Mouse (Mus musculus) c-Kit-positive CD71-negative TER-119-negative erythroid progenitor cells, embryonic 14.5 days (primary cell): ENCODE data around the gene Apod.

Source experiments
- DNase-seq: peaks from one replicate; pipeline ENCODE4 v3.0.0-alpha.2; 2013; ENCODE audit warnings: low read depth

Gene Apod

DNA sequence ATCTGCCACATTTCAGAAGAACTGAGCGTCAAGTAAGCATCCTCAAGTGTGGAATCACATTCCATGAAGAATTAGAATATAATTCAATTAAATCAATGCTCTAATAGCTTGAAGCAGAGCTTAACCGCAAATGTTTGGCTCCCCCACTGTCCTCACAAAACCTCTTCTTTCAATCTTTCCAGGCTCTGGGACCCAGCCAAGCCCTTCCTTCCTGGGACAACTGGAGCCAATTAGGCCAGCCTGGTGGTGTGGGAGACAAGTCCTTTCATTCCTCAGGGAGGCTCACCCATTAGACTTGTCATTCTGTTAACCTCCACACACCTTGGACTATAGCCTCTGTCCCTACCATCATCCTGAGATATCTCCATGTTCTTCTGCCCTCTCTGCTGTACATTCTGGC, 32.6 kb downstream of the Apod start:
- no peak for DNase-seq

DNA sequence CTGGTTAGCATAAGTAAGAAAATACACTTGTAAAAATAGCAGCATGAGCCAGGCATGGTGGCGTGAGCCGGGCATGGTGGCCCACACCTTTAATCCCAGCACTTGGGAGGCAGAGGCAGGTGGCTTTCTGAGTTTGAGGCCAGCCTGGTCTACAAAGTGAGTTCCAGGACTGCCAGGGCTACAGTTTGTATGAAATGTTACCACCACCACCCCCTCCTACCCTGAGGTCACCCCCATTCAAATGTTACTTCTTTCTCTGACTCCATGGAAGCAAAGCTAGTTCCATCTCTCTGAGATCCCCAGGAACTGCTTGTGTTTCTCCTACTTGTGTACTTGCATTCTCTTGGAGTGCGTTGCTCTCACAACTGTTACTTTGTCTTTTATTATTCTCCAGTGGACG, 34.4 kb downstream of the Apod start:
- DNase-seq, result no peak

DNA sequence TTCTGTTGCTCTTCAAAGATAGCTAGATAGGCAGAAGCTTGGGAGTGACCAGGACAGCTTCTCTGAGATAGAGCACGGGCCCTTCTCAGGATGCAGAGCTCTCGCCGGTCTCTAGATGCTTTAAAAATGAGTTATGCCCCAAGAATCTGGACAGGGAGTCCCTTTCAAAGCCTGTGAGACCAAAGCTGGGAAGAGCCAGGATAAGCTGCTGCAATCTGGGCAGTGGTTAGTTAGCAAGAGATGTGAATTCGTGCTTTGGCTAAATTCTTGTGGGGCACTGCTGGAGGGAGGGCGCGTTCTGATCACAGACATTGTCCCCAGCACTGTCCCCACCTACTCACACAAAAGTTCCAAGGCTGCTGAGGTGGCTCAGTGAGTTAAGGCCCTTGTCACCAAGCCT, 36.0 kb downstream of the Apod start:
- no peak for DNase-seq

DNA sequence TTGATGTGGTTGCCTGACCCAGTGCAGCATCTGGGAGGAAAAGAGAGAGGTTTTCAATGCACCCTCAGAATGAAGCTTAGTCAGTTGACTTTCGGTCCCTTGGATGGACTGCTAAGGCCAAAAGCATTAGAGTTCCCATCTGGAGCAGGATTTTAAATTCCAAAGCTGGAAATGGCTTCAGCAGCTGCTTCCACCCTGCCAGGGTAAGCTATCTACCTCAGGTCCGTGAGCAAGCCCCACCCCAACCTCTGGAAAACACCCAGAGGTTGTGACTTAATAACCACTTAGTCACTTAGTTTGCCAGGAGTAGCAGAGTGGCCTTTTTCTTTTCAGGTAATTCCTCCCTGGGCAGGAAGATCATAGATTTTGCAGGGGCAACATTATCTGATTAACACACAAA, 36.5 kb downstream of the Apod start:
- no peak for DNase-seq

DNA sequence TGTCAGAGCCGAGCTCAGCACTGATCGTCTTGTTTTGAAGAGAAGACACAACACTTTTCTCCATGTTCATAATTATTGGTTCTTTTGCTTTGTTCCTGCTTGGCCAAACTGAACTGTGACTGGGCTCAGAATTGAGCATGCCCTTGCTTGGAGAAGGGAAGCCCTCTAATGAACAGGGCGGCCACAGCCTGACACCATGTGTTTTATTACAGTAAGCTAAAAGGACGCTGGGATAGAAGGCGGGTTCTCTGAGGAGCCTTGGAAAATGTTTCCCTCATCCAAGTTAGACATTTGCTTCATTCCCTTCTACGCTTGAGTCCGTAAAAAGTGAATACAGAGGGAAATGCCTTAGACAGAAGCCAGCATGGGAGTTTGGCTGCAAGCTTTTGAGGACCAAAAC, 37.6 kb downstream of the Apod start:
- DNase-seq, result no peak

DNA sequence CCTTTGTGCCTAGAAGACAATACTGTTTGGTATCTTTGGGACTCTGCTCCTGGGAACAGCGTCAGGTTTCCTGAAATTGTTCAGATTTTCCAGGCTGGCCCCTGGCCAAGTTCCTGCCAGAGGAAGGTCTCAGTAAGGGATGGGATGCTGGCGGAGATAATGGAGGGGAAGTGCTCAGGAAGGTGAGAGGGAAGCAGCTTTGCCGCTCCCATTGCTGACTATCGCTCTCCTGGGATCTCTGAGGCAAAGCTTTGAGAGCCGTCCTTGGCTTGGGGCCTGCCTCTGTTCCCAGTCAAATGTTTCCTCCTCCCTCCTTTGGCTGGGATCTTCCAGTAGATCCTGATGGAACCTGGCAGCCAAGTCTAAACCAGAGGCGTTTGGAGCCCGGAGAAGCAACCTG, 38.1 kb downstream of the Apod start:
- DNase-seq, result no peak

DNA sequence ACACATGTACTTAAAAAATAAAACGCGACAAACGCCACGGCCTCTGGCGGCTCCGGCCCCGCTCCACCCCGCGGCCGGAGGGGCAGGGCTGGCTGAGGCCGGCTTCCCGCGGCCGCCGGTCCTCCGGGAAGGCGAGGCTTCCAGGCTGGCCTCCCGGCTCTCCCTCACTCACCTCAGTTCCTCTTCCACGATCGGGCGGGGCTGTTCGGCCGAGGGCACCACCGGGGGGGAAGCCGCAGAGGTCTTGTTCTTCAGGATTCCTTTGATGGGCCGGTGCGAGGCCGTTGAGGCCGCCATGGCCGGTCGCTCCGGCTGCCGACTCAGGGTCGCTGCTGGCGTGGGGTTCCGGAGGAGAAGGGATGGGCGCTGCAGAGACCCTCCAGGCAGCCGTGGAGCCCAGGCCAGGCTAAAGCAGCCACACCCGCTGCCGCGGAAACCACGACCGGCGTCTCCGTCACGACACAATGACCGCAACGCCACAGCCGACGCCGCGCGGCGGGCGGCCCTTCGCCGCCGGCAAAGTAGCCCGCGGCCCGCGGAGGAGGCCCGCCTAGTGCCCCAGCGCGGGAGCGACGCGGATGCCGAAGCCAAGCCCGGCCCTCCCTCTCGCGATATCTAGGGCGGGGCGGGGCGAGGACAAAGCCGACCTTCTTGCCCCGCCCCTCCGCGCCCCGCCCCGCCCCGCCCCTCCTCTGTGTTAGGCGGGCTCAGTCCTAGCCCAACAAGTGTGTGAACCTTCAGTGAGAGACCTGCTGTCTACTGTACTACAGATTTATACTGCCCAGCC, 39.7 kb downstream of the Apod start, which contains the start of gene Ppp1r2:
Gene Ppp1r2, minus strand, starts transcription at position 604 of the 787 bp plus-strand sequence.
- peak; percentile 85 for DNase-seq

DNA sequence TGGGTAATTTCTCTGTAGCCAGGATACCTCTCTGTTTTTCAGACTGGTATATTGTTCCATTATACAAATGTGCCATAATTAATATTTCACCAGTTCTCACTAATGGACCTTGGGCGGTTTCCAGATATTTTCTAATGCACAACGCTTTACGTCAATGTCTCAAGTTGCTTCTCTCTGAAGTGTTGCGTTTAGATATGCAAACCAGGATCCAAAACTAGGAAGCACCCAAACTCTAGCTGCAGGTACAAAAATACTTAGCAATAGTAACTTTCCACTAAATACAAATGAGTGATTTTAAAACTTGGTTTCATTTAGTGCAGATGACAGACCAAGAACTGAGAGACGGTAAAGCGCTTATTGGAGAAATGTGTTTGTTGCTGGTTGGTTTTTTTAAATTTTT, 40.5 kb downstream of the Apod start:
- DNase-seq, result no peak

DNA sequence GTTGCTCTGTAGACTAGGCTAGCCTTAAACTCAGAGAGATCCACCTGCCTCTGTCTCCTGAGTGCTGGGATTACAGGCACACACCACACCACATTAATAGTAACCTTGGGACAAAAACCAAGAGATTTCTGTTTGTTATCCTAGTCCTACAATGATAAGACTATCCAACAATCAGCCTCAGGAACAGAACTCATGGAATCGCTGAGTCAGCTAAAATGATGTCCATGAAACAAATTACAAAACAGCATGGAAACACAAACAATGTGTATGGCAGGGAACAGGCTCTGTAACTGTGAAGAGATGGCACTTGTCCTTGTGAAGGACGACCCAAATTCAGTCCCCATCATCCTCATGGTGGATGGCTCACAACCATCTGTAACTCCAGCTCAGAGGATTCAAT, 47.9 kb downstream of the Apod start:
- DNase-seq, result no peak

DNA sequence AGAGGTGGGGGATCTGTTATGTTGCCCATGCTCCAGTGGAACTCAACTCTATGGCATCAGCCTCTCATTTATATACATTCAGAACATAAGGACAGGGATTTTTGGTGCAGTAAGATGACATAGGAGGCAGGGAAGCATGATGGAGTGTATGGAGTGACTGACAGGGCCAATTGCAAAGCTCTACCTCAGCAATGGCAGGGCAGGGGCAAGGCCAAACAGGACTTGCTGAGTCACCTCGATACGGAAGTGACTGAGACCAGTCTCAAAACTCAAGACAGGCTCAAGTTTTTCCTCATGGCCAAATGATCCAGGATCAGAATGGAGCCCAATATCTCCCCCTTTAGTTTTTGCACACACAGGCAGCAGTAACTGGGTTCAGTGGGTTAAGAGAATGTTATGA, 58.5 kb downstream of the Apod start:
- DNase-seq, result no peak

DNA sequence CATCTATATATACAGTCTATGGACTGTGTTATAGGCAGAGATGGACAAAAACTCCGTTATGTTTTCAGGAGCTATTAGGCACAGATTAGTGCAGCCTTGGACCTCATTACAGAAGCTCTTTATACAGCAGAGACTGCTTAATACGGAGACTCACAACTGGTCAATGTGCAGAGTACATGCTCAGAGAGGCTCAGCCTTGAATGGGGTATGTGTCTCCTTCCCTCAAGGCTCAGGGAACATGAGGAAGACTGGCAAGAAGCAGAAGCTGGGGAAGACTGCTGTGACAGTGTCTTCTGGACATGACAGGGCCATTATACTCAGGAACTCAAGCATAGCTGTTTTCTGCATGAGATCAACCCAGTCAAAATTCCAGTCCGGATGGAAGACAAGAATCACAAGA, 58.9 kb downstream of the Apod start:
- no peak for DNase-seq

DNA sequence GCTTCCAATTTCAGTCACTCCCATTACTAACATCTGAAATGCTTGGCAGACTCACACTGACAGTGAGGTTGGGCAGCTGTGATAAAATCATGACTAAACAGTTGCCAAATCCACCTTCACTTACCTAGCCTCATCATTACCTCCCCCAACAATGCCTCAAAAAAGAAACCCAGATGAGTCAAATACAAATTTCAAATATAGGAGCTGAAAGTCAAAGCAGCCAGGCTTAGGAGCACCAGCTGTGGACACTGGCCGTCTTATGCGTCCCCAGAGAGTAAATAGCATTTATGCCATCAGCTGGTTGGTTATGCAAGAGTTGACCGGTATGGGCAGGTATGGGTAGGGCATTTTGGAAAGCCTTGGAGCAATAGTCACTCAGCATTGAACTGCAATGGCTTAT, 65.2 kb downstream of the Apod start:
- no peak for DNase-seq

DNA sequence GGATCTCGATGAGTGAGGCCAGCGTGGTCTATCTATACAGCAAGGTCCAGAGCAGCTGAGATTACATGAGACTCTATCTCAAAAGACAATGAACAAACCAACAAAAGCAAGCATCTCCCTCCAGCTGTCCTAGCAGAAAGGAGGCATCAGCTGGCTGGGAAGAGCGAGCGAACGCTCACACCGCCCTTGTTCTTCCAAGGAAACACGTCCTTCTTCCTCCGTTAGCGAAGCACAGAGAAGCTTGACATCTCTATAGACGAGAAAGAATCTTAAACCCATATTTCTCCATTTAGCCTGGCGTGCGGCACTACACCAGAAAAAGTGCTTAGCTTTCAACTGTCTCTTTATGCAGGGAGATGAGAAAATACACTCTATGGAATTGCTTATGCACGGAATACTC, 65.9 kb downstream of the Apod start:
- no peak for DNase-seq

DNA sequence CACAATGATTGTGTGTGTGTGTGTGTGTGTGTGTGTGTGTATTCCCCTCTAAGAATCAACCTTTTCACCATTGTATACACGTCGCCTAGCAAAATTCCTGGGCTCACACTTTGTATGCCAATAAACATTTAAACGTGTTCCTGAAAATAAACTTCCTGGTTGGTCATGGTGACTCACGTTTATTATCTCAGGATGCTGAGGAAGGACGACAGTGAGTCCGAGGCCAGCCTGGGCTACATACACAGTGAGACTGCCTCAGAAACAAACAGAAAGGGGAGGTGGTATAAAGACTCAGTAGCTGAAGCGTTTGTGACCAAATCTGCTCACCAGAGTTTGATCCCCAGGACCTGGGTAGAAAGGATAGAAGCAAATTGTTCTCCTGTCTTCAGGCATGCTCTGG, 67.2 kb downstream of the Apod start:
- no peak for DNase-seq
